Mouse (Mus musculus) forebrain, embryonic 12.5 days (tissue): Measurements from ENCODE around the gene Zdhhc1. TPM values are rescaled to one million over a fixed set of nuclear protein-coding genes. Genes with fewer than 3 reads are reported as not detected.

Experiments
- ATAC-seq: fragments of 200-750 bp; cut with Nextera tagmentation; 2 replicates; pipeline ENCODE4 v1.8.0; 2017; ENCODE audit warnings: moderate TSS enrichment; ENCODE audit not compliant: low FRiP score
- H3K27ac ChIP-seq: fragments of 300-500 bp; sonication (generic); 2 replicates; pipeline ENCODE4 v1.5.1; 2016; ENCODE audit warnings: mild to moderate bottlenecking
- H3K27me3 ChIP-seq: fragments of 300-500 bp; sonication (generic); 2 replicates; pipeline ENCODE4 v1.6.1; 2016; ENCODE audit warnings: mild to moderate bottlenecking
- H3K36me3 ChIP-seq: fragments of 300-500 bp; sonication (generic); replicated peaks from 2 replicates; pipeline ENCODE4 v1.6.1; 2016; ENCODE audit warnings: mild to moderate bottlenecking
- H3K4me1 ChIP-seq: fragments of 300-500 bp; sonication (generic); 2 replicates; pipeline ENCODE4 v1.6.1; 2016
- H3K4me2 ChIP-seq: fragments of 300-500 bp; sonication (generic); 2 replicates; pipeline ENCODE4 v1.6.1; 2016; ENCODE audit warnings: mild to moderate bottlenecking, moderate library complexity
- H3K4me3 ChIP-seq: fragments of 300-500 bp; sonication (generic); replicated peaks from 2 replicates; pipeline ENCODE4 v1.5.1; 2016; ENCODE audit warnings: mild to moderate bottlenecking
- H3K9ac ChIP-seq: fragments of 300-500 bp; sonication (generic); 2 replicates; pipeline ENCODE4 v1.6.1; 2016; ENCODE audit warnings: mild to moderate bottlenecking
- H3K9me3 ChIP-seq: fragments of 300-500 bp; sonication (generic); 2 replicates; pipeline ENCODE4 v1.6.1; 2016
- WGBS: fragments of 180-500 bp; shearing (Covaris S2); methylation state at CpG from one replicate; pipeline ENCODE4 v1.1.7; 2016; 5-methylcytosine and 5-hydroxymethylcytosine counted together
- polyA plus RNA-seq: library from polyadenylated mRNA; unstranded; fragments of >200 nt; fragmentation: Nextera tagmentation; extraction: Ambion mirVana; gene quantifications from 2 replicates; pipeline ENCODE4 v1.2.1, GENCODE M21; 2016

The Zdhhc1 gene
- 24.7 and 26.1 TPM in 2 replicates for polyA plus RNA-seq

DNA sequence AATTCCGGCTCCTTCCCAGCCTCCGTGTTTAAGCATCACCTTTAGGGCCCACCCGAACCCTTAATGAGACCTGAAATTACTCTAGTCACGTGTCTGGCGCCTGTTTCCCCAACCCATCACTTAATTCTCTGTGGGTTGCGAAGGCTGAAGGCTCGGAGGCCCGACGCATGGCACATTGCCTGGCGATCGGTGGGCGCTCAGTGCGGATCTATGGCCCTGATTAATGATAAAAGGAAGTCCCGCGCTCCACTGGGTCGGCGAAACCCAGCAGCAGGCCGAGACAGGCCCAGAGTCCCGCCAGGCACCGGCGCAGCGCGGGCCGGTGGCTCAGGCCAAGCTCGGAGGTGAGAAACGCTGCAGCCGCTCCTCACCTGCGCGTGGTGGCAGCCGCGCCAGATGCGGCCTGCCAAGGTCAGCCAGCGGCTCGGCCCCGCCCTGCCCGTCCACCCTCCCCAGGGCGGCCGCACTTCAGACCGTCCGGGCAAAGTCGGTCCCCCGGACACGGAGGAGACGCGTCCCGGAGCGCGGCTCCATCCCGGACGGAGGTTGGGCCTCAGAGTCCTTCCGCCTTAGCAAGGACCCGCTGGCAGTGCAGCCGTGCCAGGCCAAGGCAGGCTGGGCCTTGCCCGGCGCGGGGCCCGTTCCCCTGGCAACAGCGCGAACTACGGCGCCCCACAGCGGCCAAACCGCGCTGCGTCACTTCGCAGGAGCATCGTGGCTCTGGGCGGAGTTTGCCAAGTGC, at the start of gene Zdhhc1:
TSS of gene Zdhhc1 (minus strand) at position 464 of the 742 bp plus-strand sequence.
- Histone ChIP-seq H3K4me1 (peaks cover 22% of the 10 kb centered on the region), H3K4me3 (peak within 1 kb of the TSS; percentile 81), H3K9ac (peak within 1 kb of the TSS; percentile 89), H3K27me3 (peaks cover 4% of the 10 kb centered on the region), H3K4me2 (peak within 1 kb of the TSS; percentile 92), H3K27ac (peak within 1 kb of the TSS; percentile 70), H3K9me3 (no peaks in the 10 kb centered on the region), H3K36me3 (no peaks in the 10 kb centered on the region)
- WGBS, result under 1% methylated on average over 68 of the region's 68 CpGs
- peak; percentile 94 for ATAC-seq

- H3K27me3 ChIP-seq, result no peaks in the 10 kb centered on the region
- WGBS, result 92% methylated on average over 3 of the region's 3 CpGs
- no peak overlapping the region for H3K4me3 ChIP-seq
- H3K36me3 ChIP-seq, result 0 out of 2 replicates have a peak, but pooled peaks cover 3% of the 10 kb centered on the region
- no peak for ATAC-seq
- no peak overlapping the region for H3K9ac ChIP-seq
- no peaks in the 10 kb centered on the region for H3K9me3 ChIP-seq
- no peak overlapping the region for H3K27ac ChIP-seq
- H3K4me1 ChIP-seq, result peaks cover 3% of the 10 kb centered on the region; the same call in 1 of the 2 replicates
- H3K4me2 ChIP-seq, result no peak overlapping the region
Measured at GRCm38 (mm10) chr8:105545249-105545648, 48.5 kb upstream of the Zdhhc1 start.

GRCm38 (mm10) chr8:105544544-105545205, 48.0 kb upstream of the Zdhhc1 start:
- Histone ChIP-seq H3K4me3 (no peak overlapping the region), H3K9ac (no peak overlapping the region), H3K27ac (no peak overlapping the region), H3K4me2 (no peak overlapping the region), H3K27me3 (no peaks in the 10 kb centered on the region), H3K9me3 (no peaks in the 10 kb centered on the region), H3K4me1 (peaks cover 3% of the 10 kb centered on the region; the same call in 1 of the 2 replicates), H3K36me3 (no peaks in the 10 kb centered on the region)
- no peak for ATAC-seq
- 71% methylated on average over 7 of the region's 7 CpGs for WGBS

GRCm38 (mm10) chr8:105543703-105544102, 47.0 kb upstream of the Zdhhc1 start:
- Histone ChIP-seq H3K4me2 (no peak overlapping the region), H3K4me1 (peaks cover 3% of the 10 kb centered on the region; the same call in 1 of the 2 replicates), H3K36me3 (peaks cover 6% of the 10 kb centered on the region), H3K27ac (no peak overlapping the region), H3K4me3 (no peak overlapping the region), H3K9me3 (no peaks in the 10 kb centered on the region), H3K9ac (no peak overlapping the region), H3K27me3 (no peaks in the 10 kb centered on the region)
- no peak for ATAC-seq
- WGBS, result 66% methylated on average over 1 of the region's 1 CpGs

- Histone ChIP-seq H3K9me3 (no peaks in the 10 kb centered on the region), H3K36me3 (peaks cover 15% of the 10 kb centered on the region), H3K27ac (no peak overlapping the region), H3K27me3 (no peaks in the 10 kb centered on the region), H3K9ac (no peak overlapping the region), H3K4me1 (peaks cover 3% of the 10 kb centered on the region; the same call in 1 of the 2 replicates), H3K4me2 (no peak overlapping the region), H3K4me3 (no peak overlapping the region)
- ATAC-seq, result no peak
- 95% methylated on average over 2 of the region's 2 CpGs for WGBS
Measured at GRCm38 (mm10) chr8:105542808-105543207, 46.1 kb upstream of the Zdhhc1 start.

- H3K27ac ChIP-seq, result no peak overlapping the region
- H3K4me2 ChIP-seq, result no peak overlapping the region
- 69% methylated on average over 3 of the region's 3 CpGs for WGBS
- no peak for ATAC-seq
- no peak overlapping the region for H3K4me3 ChIP-seq
- H3K27me3 ChIP-seq, result no peaks in the 10 kb centered on the region
- H3K9me3 ChIP-seq, result no peaks in the 10 kb centered on the region
- H3K4me1 ChIP-seq, result peaks cover 3% of the 10 kb centered on the region; the same call in 1 of the 2 replicates
- H3K36me3 ChIP-seq, result peaks cover 22% of the 10 kb centered on the region
- H3K9ac ChIP-seq, result no peak overlapping the region
Measured at GRCm38 (mm10) chr8:105542032-105542656, 45.4 kb upstream of the Zdhhc1 start.

GRCm38 (mm10) chr8:105538940-105539339, 42.2 kb upstream of the Zdhhc1 start:
- ATAC-seq, result no peak
- whole genome bisulfite sequencing, result 88% methylated on average over 4 of the region's 4 CpGs
- Histone ChIP-seq H3K4me3 (no peak overlapping the region), H3K27me3 (no peaks in the 10 kb centered on the region), H3K36me3 (peaks cover 33% of the 10 kb centered on the region), H3K4me1 (no peaks in the 10 kb centered on the region), H3K9me3 (no peaks in the 10 kb centered on the region), H3K9ac (no peak overlapping the region), H3K27ac (no peak overlapping the region), H3K4me2 (no peak overlapping the region)

GRCm38 (mm10) chr8:105537011-105537677, 40.4 kb upstream of the Zdhhc1 start:
- peaks cover 33% of the 10 kb centered on the region for H3K36me3 ChIP-seq
- H3K4me3 ChIP-seq, result no peak overlapping the region
- H3K27ac ChIP-seq, result no peak overlapping the region
- no peaks in the 10 kb centered on the region for H3K9me3 ChIP-seq
- 93% methylated on average over 6 of the region's 6 CpGs for WGBS
- no peaks in the 10 kb centered on the region for H3K27me3 ChIP-seq
- no peak for ATAC-seq
- H3K9ac ChIP-seq, result no peak overlapping the region
- H3K4me2 ChIP-seq, result no peak overlapping the region
- H3K4me1 ChIP-seq, result peaks cover 6% of the 10 kb centered on the region

DNA sequence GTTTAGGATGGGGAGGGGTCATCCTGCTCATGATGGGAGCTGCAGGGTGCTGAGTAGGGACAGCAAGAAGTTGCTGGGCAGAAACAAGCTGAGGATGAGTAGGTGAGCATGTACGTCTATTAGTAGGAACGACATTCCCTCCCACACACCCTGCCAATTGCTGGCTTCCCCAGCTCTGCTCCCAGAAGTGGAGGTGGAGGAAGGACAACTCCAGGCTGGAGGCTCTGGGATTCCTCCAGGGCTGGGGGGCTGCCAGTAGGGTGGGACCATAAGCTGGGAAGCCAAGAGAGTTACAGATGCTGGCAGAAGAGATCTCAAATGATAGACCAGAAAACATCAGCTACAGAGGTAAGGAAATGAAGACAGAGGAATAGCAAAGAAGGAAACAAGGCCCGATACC, 39.8 kb upstream of the Zdhhc1 start:
- Histone ChIP-seq H3K36me3 (peaks cover 33% of the 10 kb centered on the region), H3K9ac (no peak overlapping the region), H3K4me2 (no peak overlapping the region), H3K9me3 (no peaks in the 10 kb centered on the region), H3K4me1 (peaks cover 6% of the 10 kb centered on the region), H3K27ac (no peak overlapping the region), H3K27me3 (no peaks in the 10 kb centered on the region), H3K4me3 (no peak overlapping the region)
- no peak for ATAC-seq
- WGBS, result 97% methylated on average over 3 of the region's 3 CpGs

GRCm38 (mm10) chr8:105533892-105534329, 37.2 kb upstream of the Zdhhc1 start:
- 0% methylated on average over 1 of the region's 1 CpGs for WGBS
- Histone ChIP-seq H3K27ac (peak overlapping the region; percentile 42; the same call in 1 of the 2 replicates), H3K27me3 (no peaks in the 10 kb centered on the region), H3K4me2 (no peak overlapping the region), H3K9me3 (no peaks in the 10 kb centered on the region), H3K36me3 (peaks cover 38% of the 10 kb centered on the region), H3K4me1 (peaks cover 11% of the 10 kb centered on the region), H3K9ac (no peak overlapping the region), H3K4me3 (no peak overlapping the region)
- peak; percentile 61 for ATAC-seq

DNA sequence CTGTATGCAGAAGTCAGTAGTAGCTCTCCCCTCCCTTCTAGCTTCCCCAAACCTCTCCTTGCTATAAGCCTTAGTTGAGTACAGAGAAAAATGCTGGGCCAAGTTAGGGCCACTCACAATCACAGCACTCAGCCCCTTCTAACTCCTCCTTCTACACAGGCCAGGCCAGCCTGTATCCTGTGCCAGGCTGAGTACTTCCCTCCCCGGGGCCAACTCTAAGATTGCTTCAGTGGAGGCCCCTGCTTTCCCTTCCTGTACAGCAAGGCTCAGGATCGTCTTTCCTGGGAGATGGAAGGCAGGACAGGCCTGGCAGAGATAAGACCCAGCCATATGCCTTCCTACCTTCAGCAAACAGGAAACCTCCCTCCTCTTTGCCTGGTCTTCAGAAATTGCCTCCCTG, 36.7 kb upstream of the Zdhhc1 start:
- Histone ChIP-seq H3K4me1 (peaks cover 11% of the 10 kb centered on the region), H3K36me3 (peaks cover 35% of the 10 kb centered on the region), H3K27me3 (no peaks in the 10 kb centered on the region), H3K4me3 (no peak overlapping the region), H3K9ac (no peak overlapping the region), H3K27ac (peak overlapping the region; percentile 42; the same call in 1 of the 2 replicates), H3K9me3 (no peaks in the 10 kb centered on the region), H3K4me2 (no peak overlapping the region)
- WGBS, result 48% methylated on average over 2 of the region's 2 CpGs
- ATAC-seq, result no peak

DNA sequence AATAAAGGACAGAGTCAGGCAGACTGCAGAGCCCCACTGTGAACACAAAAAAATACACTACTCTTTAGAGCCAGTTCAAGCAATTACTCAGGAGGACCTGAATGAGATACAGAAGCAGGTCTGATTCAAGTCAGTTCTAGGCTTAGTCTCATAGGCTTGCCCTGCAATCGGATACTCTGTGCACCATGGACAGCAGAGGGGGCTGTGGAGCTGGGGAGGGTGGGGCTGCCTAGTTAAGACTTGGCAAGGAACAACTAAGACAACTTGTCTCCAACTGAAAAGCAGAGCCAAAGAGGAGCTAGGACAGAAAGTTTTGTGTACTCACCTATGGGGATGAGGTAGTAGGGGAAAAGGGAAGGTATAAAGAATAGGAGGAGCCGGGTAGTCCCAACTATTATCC, 35.1 kb upstream of the Zdhhc1 start:
- H3K9me3 ChIP-seq, result no peaks in the 10 kb centered on the region
- H3K4me1 ChIP-seq, result peaks cover 11% of the 10 kb centered on the region
- H3K27ac ChIP-seq, result no peak overlapping the region
- H3K9ac ChIP-seq, result no peak overlapping the region
- peaks cover 18% of the 10 kb centered on the region for H3K36me3 ChIP-seq
- H3K27me3 ChIP-seq, result no peaks in the 10 kb centered on the region
- 66% methylated on average over 2 of the region's 2 CpGs for WGBS
- no peak overlapping the region for H3K4me2 ChIP-seq
- no peak for ATAC-seq
- no peak overlapping the region for H3K4me3 ChIP-seq
